Mouse (Mus musculus): ENCODE results near the gene Rffl. TPM values are rescaled to one million over a fixed set of nuclear protein-coding genes. Genes with fewer than 3 reads are reported as not detected.

The Rffl gene
- 28.1 and 28.8 TPM in 2 replicates for polyA plus RNA-seq (2016; fragmentation: Nextera tagmentation; extraction: Ambion mirVana)

DNA sequence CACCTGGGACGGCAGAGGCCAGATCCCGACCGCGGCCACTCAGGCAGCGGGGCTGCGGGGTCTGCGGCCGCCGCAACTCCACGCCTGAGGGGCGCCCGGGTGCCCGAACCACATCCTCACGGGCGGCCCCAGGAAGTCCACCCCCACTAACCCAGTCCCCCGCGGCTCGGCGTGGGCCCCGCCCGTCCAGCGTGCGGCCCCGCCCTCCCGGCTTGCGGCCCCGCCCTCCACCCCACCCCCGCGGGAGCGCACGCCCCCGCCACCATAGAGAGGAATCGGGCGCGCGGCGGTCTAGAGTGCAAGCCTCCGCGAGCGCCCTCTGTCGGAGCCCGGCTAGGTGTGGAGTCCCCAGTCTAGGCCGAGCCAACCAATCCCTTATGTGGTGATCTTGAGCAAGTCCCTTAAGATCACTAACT is at the start of gene Rffl:
Rffl (minus strand) TSS at position 180 of the 416 bp plus-strand sequence.
- peak within 1 kb of the TSS; percentile 99 for H3K4me3 ChIP-seq

DNA sequence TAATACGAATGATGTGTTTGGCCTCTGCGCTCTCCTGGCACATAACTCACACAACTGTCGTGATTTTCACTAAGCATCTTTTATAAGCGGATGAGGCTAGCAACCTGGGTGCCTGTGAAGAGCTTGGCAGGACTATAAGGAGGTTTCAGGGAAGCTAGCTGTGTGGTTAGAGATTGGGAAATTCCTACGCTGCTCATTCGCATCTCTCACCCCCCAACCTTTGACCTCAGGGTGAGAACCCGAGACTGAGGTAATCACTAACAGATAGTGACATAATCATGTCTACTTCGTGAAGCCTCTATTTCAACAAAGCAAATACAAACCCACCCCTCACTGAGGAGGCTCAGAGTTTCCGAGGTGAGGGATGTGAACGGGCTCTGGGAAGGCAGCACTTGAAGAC is 49.8 kb upstream of the Rffl start:
- Histone ChIP-seq H3K4me3 (no peak overlapping the region), H3K27ac (no peak overlapping the region), H3K4me2 (no peak overlapping the region), H3K9ac (no peak overlapping the region), H3K9me3 (replicated peaks) (no peaks in the 10 kb centered on the region), H3K27me3 (replicated peaks) (peaks cover 55% of the 10 kb centered on the region), H3K4me1 (no peaks in the 10 kb centered on the region), H3K36me3 (no peaks in the 10 kb centered on the region)
- ATAC-seq: no peak
- WGBS (ENCODE audit: insufficient replicate concordance): 42% methylated on average over 10 of the region's 10 CpGs

More for the DNA sequence above, at the start of gene Rffl:
- H3K4me1 ChIP-seq: peaks cover 56% of the 10 kb centered on the region
- H3K9ac ChIP-seq: peak within 1 kb of the TSS; percentile 97
- peak within 1 kb of the TSS; percentile 92 for H3K27ac ChIP-seq
- H3K9me3 ChIP-seq (replicated peaks): no peaks in the 10 kb centered on the region
- peak within 1 kb of the TSS; percentile 62 for H3K4me2 ChIP-seq
- ATAC-seq: peak; percentile 86
- 0 out of 2 replicates have a peak, but pooled peaks cover 5% of the 10 kb centered on the region for H3K36me3 ChIP-seq
- H3K27me3 ChIP-seq (replicated peaks): no peaks in the 10 kb centered on the region
- 1% methylated on average over 43 of the region's 43 CpGs for WGBS (ENCODE audit: insufficient replicate concordance)

- Histone ChIP-seq H3K4me2 (peak overlapping the region; percentile 43), H3K27ac (no peak overlapping the region), H3K9ac (no peak overlapping the region), H3K4me1 (peaks cover 7% of the 10 kb centered on the region; the same call in 1 of the 2 replicates), H3K4me3 (no peak overlapping the region), H3K27me3 (replicated peaks) (peaks cover 62% of the 10 kb centered on the region), H3K9me3 (replicated peaks) (no peaks in the 10 kb centered on the region), H3K36me3 (no peaks in the 10 kb centered on the region)
- WGBS (ENCODE audit: insufficient replicate concordance): 8% methylated on average over 16 of the region's 16 CpGs
- ATAC-seq: no peak
Observed at GRCm38 (mm10) chr11:82914711-82915352, 43.8 kb upstream of the Rffl start.

DNA sequence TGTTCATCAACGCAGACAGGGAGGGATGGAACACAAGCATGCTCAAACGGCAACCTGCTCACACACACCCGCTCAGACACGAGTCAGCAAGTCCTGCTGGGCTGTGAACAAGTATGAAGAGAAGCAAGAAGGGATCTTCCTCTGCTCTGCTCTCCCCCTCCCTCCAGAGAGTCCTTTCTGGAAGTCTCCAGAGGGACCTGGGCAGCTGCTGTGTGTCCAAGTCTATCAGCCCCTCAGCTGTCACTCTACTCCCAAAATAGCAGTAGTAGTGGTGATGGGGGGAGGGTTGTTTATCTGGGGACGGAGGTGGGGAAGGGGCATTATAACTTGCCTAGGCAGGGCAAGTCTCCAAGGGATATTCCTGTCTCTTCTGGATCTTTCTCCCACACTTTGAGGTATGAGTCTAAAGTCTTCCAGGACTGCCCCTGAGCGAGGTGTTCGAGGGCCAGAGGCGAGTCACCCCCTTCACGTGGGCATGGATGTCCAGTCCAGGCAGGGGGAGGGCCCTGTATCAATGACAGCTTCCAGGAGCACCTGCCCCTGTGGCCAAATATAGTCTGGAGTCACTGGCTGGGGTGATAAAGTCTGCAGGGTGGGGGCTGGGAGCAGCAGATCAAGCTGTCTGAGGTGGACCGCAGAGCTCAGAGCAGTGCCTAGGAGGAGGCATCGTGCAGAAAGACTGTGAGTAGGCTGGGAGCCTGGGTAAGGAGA is 39.8 kb upstream of the Rffl start:
- H3K9me3 ChIP-seq (replicated peaks): no peaks in the 10 kb centered on the region
- H3K4me2 ChIP-seq: no peak overlapping the region
- 47% methylated on average over 11 of the region's 11 CpGs for WGBS (ENCODE audit: insufficient replicate concordance)
- no peak overlapping the region for H3K4me3 ChIP-seq
- H3K27ac ChIP-seq: no peak overlapping the region
- H3K27me3 ChIP-seq (replicated peaks): peaks cover 45% of the 10 kb centered on the region
- no peak overlapping the region for H3K9ac ChIP-seq
- H3K4me1 ChIP-seq: peaks cover 31% of the 10 kb centered on the region
- ATAC-seq: no peak
- peaks cover 12% of the 10 kb centered on the region for H3K36me3 ChIP-seq

GRCm38 (mm10) chr11:82910250-82910649 is 39.2 kb upstream of the Rffl start, which contains the start of gene Unc45b:
Gene Unc45b (plus strand): TSS chr11:82910550.
- Histone ChIP-seq H3K27ac (no peak within 1 kb of the TSS), H3K9me3 (replicated peaks) (no peaks in the 10 kb centered on the region), H3K9ac (no peak within 1 kb of the TSS), H3K4me3 (no peak within 1 kb of the TSS), H3K27me3 (replicated peaks) (peaks cover 45% of the 10 kb centered on the region), H3K36me3 (peaks cover 18% of the 10 kb centered on the region), H3K4me2 (no peak within 1 kb of the TSS), H3K4me1 (peaks cover 36% of the 10 kb centered on the region)
- WGBS (ENCODE audit: insufficient replicate concordance): 69% methylated on average over 4 of the region's 4 CpGs
- no peak for ATAC-seq

DNA sequence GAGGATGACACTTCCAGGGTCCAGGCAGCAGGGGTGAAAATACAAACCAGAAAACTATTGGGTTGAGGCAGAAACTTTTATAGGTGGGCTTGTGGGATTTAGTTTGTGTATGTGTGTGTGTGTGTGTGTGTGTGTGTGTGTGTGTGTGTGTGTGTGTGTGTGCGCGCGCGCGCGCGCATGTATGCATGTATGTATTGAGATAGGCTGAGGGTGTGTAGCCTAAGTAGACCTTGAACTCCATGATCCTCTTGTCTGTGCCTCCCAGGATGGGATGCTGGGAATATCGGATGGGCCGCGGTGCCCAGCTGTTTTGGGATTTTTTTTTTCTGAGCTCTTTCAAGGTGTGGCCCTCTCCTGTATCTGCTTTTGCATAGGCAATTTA is 37.6 kb upstream of the Rffl start:
- Histone ChIP-seq H3K27ac (no peak overlapping the region), H3K4me2 (peak overlapping the region; percentile 90), H3K4me3 (peak overlapping the region; percentile 78), H3K36me3 (peaks cover 35% of the 10 kb centered on the region), H3K9me3 (replicated peaks) (no peaks in the 10 kb centered on the region), H3K4me1 (peaks cover 44% of the 10 kb centered on the region), H3K9ac (peak overlapping the region; percentile 81), H3K27me3 (replicated peaks) (peaks cover 34% of the 10 kb centered on the region)
- ATAC-seq: no peak
- 36% methylated on average over 10 of the region's 10 CpGs for WGBS (ENCODE audit: insufficient replicate concordance)

DNA sequence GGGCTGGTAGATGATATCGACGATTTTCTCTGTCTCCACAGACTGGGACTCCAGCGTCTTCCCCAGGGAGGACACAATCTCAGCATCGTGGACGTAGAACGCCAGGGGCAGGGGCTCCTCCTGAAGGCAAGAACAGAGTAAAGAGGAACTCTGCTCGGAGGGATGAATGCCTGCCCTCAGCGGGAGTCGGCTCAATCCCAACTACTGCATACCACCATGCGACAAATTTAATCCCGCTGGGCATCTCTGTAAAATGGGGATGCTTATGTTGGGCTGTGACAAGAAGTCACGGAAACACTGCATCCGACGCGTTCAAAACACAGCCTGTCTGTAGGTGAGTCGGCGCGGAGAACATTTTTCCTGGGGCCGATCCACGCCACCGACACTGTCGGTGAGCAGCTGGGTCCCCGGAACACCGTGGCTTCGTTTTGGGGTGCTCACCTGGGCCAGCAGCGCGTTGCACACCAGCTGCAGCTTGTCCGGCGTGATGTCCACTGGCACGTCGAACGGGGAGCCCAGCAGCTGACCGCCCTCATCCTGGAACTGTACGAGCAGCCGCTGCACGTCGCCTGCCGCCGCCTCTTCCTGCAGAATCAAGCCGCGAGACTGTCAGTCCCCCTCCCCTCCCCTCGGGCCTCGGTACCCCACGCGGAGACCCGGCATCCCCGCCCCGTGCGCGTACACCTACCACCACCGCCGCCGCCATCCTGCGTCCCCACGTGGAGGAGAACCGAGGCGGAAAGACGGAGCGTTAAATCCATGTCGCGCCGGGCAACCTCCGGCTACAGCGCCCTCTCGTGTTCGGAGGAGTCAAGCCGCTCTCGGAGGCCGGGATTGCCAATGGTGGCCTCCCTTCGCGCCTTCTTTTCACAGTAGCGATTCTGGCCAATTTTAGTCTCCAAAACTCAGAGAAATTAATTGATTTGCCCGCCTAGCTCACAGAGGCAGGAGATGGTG is 36.9 kb upstream of the Rffl start, which contains the start of gene Nle1:
Nle1 (minus strand) TSS at position 761 of the 957 bp plus-strand sequence.
- Histone ChIP-seq H3K27ac (peak within 1 kb of the TSS; percentile 11; the same call in 1 of the 2 replicates), H3K36me3 (peaks cover 41% of the 10 kb centered on the region), H3K4me2 (peak within 1 kb of the TSS; percentile 90), H3K27me3 (replicated peaks) (peaks cover 28% of the 10 kb centered on the region), H3K4me3 (peak within 1 kb of the TSS; percentile 78), H3K9me3 (replicated peaks) (no peaks in the 10 kb centered on the region), H3K4me1 (peaks cover 44% of the 10 kb centered on the region), H3K9ac (peak within 1 kb of the TSS; percentile 81)
- WGBS (ENCODE audit: insufficient replicate concordance): 1% methylated on average over 73 of the region's 73 CpGs
- ATAC-seq: peak; percentile 69

DNA sequence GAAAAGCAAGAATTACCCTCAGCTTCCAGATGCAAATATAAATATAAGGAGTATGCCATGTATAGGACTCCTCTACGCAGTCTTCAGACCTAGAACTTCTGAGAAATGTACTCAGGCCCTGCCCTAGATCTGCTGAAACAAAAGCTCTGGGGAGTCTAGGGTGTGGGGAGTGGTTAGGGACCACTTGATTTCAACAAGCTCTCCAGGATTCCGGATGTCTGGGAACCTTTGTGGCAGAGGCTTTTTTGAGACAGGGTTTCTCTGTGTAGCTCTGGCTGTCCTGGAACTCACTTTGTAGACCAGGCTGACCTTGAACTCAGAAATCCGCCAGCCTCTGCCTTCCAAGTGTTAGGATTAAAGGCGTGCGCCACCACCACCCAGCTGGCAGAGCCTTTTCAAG is 34.8 kb upstream of the Rffl start:
- no peak overlapping the region for H3K27ac ChIP-seq
- 80% methylated on average over 5 of the region's 5 CpGs for WGBS (ENCODE audit: insufficient replicate concordance)

DNA sequence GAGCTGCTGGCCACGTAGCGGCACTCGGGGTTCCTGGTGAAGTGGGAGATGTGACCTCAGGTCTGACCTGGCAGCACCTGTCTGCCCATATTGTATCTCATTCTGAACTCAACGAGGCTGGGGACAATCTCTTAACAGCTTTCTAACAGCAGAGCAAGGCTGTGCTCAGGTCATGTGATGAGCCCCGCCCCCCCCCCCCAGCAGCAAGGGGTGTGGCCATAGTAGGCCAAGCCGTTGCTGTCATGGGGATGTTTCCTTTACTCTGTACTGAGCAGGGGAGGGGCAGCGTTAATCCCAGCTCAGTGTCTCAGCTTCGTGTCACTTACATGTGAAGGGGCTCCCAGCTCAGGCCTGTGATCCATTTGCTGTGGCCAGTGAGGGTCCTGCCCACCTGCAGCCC is 33.9 kb upstream of the Rffl start:
- H3K4me3 ChIP-seq: no peak overlapping the region
- H3K36me3 ChIP-seq: peaks cover 71% of the 10 kb centered on the region
- peaks cover 37% of the 10 kb centered on the region for H3K4me1 ChIP-seq
- H3K27me3 ChIP-seq (replicated peaks): 0 out of 2 replicates have a peak, but pooled peaks cover under 1% of the 10 kb centered on the region
- no peak overlapping the region for H3K4me2 ChIP-seq
- ATAC-seq: peak; percentile 47; the same call in 1 of the 2 replicates
- no peaks in the 10 kb centered on the region for H3K9me3 ChIP-seq (replicated peaks)
- H3K9ac ChIP-seq: no peak overlapping the region
- no peak overlapping the region for H3K27ac ChIP-seq
- WGBS (ENCODE audit: insufficient replicate concordance): 49% methylated on average over 7 of the region's 8 CpGs

More for the DNA sequence above, 34.8 kb upstream of the Rffl start:
- Histone ChIP-seq H3K9ac (no peak overlapping the region; the same call in 1 of the 2 replicates), H3K9me3 (replicated peaks) (no peaks in the 10 kb centered on the region), H3K36me3 (peaks cover 63% of the 10 kb centered on the region), H3K4me1 (peaks cover 39% of the 10 kb centered on the region), H3K4me3 (no peak overlapping the region), H3K4me2 (no peak overlapping the region), H3K27me3 (replicated peaks) (peaks cover 8% of the 10 kb centered on the region)
- ATAC-seq: no peak

- H3K27ac ChIP-seq: no peak overlapping the region
- WGBS (ENCODE audit: insufficient replicate concordance): 87% methylated on average over 20 of the region's 20 CpGs
- H3K36me3 ChIP-seq: peaks cover 90% of the 10 kb centered on the region
- H3K27me3 ChIP-seq (replicated peaks): no peaks in the 10 kb centered on the region
- ATAC-seq: no peak
- H3K4me2 ChIP-seq: no peak overlapping the region
- H3K4me3 ChIP-seq: no peak overlapping the region
- no peak overlapping the region for H3K9ac ChIP-seq
- no peaks in the 10 kb centered on the region for H3K9me3 ChIP-seq (replicated peaks)
- H3K4me1 ChIP-seq: peaks cover 22% of the 10 kb centered on the region
Observed at GRCm38 (mm10) chr11:82901606-82902310, 30.7 kb upstream of the Rffl start.

DNA sequence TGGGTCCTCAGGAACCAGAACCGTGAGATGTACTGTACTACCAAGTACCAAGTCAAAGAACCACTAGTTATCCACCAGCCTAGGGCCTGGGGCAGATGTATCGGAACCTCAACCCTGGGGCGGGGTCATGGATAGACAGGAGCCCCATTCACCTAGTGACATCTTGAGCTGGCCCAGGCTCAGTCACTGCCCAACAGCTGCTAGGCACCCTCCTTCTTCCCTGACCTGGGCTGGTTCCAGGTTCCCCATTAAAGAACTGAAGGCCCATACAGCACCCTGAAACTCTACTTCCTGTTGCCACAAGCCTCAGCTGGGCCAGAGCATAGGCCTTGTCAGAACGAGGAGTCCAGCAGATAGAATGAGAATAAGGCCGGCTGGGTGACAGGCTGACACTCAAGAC is 28.7 kb upstream of the Rffl start:
- Histone ChIP-seq H3K9ac (no peak overlapping the region), H3K4me2 (no peak overlapping the region), H3K27ac (no peak overlapping the region), H3K4me3 (no peak overlapping the region), H3K27me3 (replicated peaks) (no peaks in the 10 kb centered on the region), H3K36me3 (peaks cover 70% of the 10 kb centered on the region), H3K9me3 (replicated peaks) (no peaks in the 10 kb centered on the region), H3K4me1 (peaks cover 2% of the 10 kb centered on the region; the same call in 1 of the 2 replicates)
- WGBS (ENCODE audit: insufficient replicate concordance): 72% methylated on average over 5 of the region's 5 CpGs
- no peak for ATAC-seq
